Mouse (Mus musculus): Measurements from ENCODE around the gene Nr4a1. TPM values are rescaled to one million over a fixed set of nuclear protein-coding genes. Genes with fewer than 3 reads are reported as not detected.

Gene Nr4a1
- polyA plus RNA-seq, 1 experiment, result 0.16 TPM

GRCm38 (mm10) chr15:101260387-101260786 lies 6.3 kb downstream of the Nr4a1 start:
- no peaks in the 10 kb centered on the region for H3K9me3 ChIP-seq (ENCODE audit: control insufficient read depth, low read length)
- TF ChIP-seq TAL1 (IDR thresholded peaks at IDR 0.05; ENCODE audit: low read length), result no peak
- peaks cover 17% of the 10 kb centered on the region for H3K27me3 ChIP-seq (ENCODE audit: control insufficient read depth)
- H3K4me3 ChIP-seq (replicated peaks), result no peak overlapping the region
- H3K36me3 ChIP-seq (ENCODE audit: control insufficient read depth), result no peaks in the 10 kb centered on the region
- peaks cover 5% of the 10 kb centered on the region for H3K4me1 ChIP-seq (ENCODE audit: control insufficient read depth)

GRCm38 (mm10) chr15:101260874-101261622 lies 7.0 kb downstream of the Nr4a1 start:
- Histone ChIP-seq H3K9me3 (ENCODE audit: control insufficient read depth, low read length) (no peaks in the 10 kb centered on the region; the same call in 1 of the 2 replicates), H3K36me3 (ENCODE audit: control insufficient read depth) (no peaks in the 10 kb centered on the region), H3K4me1 (ENCODE audit: control insufficient read depth) (peaks cover 6% of the 10 kb centered on the region), H3K4me3 (replicated peaks) (no peak overlapping the region), H3K27me3 (ENCODE audit: control insufficient read depth) (peaks cover 18% of the 10 kb centered on the region)
- TF ChIP-seq GATA1 (IDR thresholded peaks at IDR 0.05; ENCODE audit: low read length) (no peak), TAL1 (IDR thresholded peaks at IDR 0.05; ENCODE audit: low read length) (no peak)

- Histone ChIP-seq H3K27me3 (ENCODE audit: control insufficient read depth) (peaks cover 25% of the 10 kb centered on the region), H3K9me3 (ENCODE audit: control insufficient read depth, low read length) (no peaks in the 10 kb centered on the region; the same call in 1 of the 2 replicates), H3K4me1 (ENCODE audit: control insufficient read depth) (peaks cover 8% of the 10 kb centered on the region), H3K4me3 (replicated peaks) (no peak overlapping the region), H3K36me3 (ENCODE audit: control insufficient read depth) (no peaks in the 10 kb centered on the region)
- TF ChIP-seq GATA1 (IDR thresholded peaks at IDR 0.05; ENCODE audit: low read length), result no peak
- TF ChIP-seq TAL1 (IDR thresholded peaks at IDR 0.05; ENCODE audit: low read length), result no peak
These were observed 8.4 kb downstream of the Nr4a1 start for GRCm38 (mm10) chr15:101262502-101262901.

- H3K36me3 ChIP-seq (ENCODE audit: control insufficient read depth), result no peaks in the 10 kb centered on the region
- TF ChIP-seq TAL1 (IDR thresholded peaks at IDR 0.05; ENCODE audit: low read length) (no peak), GATA1 (IDR thresholded peaks at IDR 0.05; ENCODE audit: low read length) (no peak)
- no peaks in the 10 kb centered on the region; the same call in 1 of the 2 replicates for H3K9me3 ChIP-seq (ENCODE audit: control insufficient read depth, low read length)
- H3K27me3 ChIP-seq (ENCODE audit: control insufficient read depth), result peaks cover 42% of the 10 kb centered on the region
- H3K4me3 ChIP-seq (replicated peaks), result peak overlapping the region; percentile 16
- peaks cover 5% of the 10 kb centered on the region for H3K4me1 ChIP-seq (ENCODE audit: control insufficient read depth)
These were observed 12.3 kb downstream of the Nr4a1 start for GRCm38 (mm10) chr15:101266132-101266963.

GRCm38 (mm10) chr15:101267053-101268032 lies 13.3 kb downstream of the Nr4a1 start:
- Histone ChIP-seq H3K27me3 (ENCODE audit: control insufficient read depth) (peaks cover 42% of the 10 kb centered on the region), H3K4me3 (replicated peaks) (peak overlapping the region; percentile 16), H3K36me3 (ENCODE audit: control insufficient read depth) (no peaks in the 10 kb centered on the region), H3K9me3 (ENCODE audit: control insufficient read depth, low read length) (no peaks in the 10 kb centered on the region; the same call in 1 of the 2 replicates), H3K4me1 (ENCODE audit: control insufficient read depth) (peaks cover 3% of the 10 kb centered on the region)
- TF ChIP-seq GATA1 (IDR thresholded peaks at IDR 0.05; ENCODE audit: low read length) (no peak), TAL1 (IDR thresholded peaks at IDR 0.05; ENCODE audit: low read length) (no peak)

GRCm38 (mm10) chr15:101270101-101270820 lies 16.2 kb downstream of the Nr4a1 start:
- peaks cover 40% of the 10 kb centered on the region for H3K27me3 ChIP-seq (ENCODE audit: control insufficient read depth)
- no peak overlapping the region for H3K4me3 ChIP-seq (replicated peaks)
- TF ChIP-seq TAL1 (IDR thresholded peaks at IDR 0.05; ENCODE audit: low read length), result no peak
- TF ChIP-seq GATA1 (IDR thresholded peaks at IDR 0.05; ENCODE audit: low read length), result no peak
- H3K9me3 ChIP-seq (ENCODE audit: control insufficient read depth, low read length), result no peaks in the 10 kb centered on the region; the same call in 1 of the 2 replicates
- no peaks in the 10 kb centered on the region for H3K36me3 ChIP-seq (ENCODE audit: control insufficient read depth)
- peaks cover 3% of the 10 kb centered on the region for H3K4me1 ChIP-seq (ENCODE audit: control insufficient read depth)

GRCm38 (mm10) chr15:101271107-101271506 lies 17.0 kb downstream of the Nr4a1 start:
- TF ChIP-seq TAL1 (IDR thresholded peaks at IDR 0.05; ENCODE audit: low read length), result no peak
- Histone ChIP-seq H3K9me3 (ENCODE audit: control insufficient read depth, low read length) (no peaks in the 10 kb centered on the region), H3K27me3 (ENCODE audit: control insufficient read depth) (peaks cover 31% of the 10 kb centered on the region), H3K4me3 (replicated peaks) (no peak overlapping the region), H3K4me1 (ENCODE audit: control insufficient read depth) (peaks cover 1% of the 10 kb centered on the region), H3K36me3 (ENCODE audit: control insufficient read depth) (no peaks in the 10 kb centered on the region)

- peaks cover 27% of the 10 kb centered on the region for H3K27me3 ChIP-seq (ENCODE audit: control insufficient read depth)
- H3K4me3 ChIP-seq (replicated peaks), result no peak overlapping the region
- no peak for TF ChIP-seq TAL1 (IDR thresholded peaks at IDR 0.05; ENCODE audit: low read length)
- TF ChIP-seq GATA1 (IDR thresholded peaks at IDR 0.05; ENCODE audit: low read length), result no peak
- H3K36me3 ChIP-seq (ENCODE audit: control insufficient read depth), result no peaks in the 10 kb centered on the region
- no peaks in the 10 kb centered on the region; the same call in 1 of the 2 replicates for H3K4me1 ChIP-seq (ENCODE audit: control insufficient read depth)
- H3K9me3 ChIP-seq (ENCODE audit: control insufficient read depth, low read length), result no peaks in the 10 kb centered on the region
These were observed 17.4 kb downstream of the Nr4a1 start for GRCm38 (mm10) chr15:101271513-101271912.

Data from erythroblast, embryonic 14.5 days (primary cell).